Mouse (Mus musculus): ENCODE data around the gene Igfals. TPM values are rescaled to one million over a fixed set of nuclear protein-coding genes. Genes with fewer than 3 reads are reported as not detected.

Igfals gene
- total RNA-seq (2021): 1 to 10 TPM; 8.3 to 8.4 TPM
- long read RNA-seq, experiment 1, transcript Igfals-201 (2 exons, 2,625 nt): major isoform, 18 of 25 reads
- long read RNA-seq, experiment 1, partial matches to known transcripts: 0 of 25 reads
- long read RNA-seq, experiment 1, other reads (novel, unspliced or antisense): 4 of 25 reads
- long read RNA-seq, experiment 2, transcript Igfals-201 (2 exons, 2,625 nt): major isoform, 17 of 19 reads
- long read RNA-seq, experiment 2, partial matches to known transcripts: 0 of 19 reads
- long read RNA-seq, experiment 2, other reads (novel, unspliced or antisense): 0 of 19 reads

DNA sequence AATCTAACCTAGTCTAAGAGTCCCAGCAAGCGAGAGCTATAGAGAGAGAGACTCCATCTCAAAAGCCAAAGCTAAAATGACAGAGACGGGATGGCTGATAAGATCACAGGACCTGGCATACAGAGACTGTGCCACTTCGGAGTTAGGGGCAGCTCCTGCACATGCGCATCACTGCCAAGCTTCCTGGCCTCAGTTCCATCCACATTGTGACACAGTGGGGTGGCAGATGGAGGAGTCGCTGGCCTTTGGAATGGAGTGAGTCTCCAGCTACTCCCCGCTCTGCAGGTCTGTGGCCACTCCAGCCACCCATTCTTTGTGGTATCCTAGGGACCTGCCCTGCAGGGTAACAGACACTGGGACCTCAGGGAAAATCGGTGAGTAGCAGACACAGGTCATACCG is at the start of gene Igfals:
Igfals (plus strand) TSS at position 222 of the 400 bp plus-strand sequence.
- DNase-seq: no peak
- intact Hi-C loops (cut with DNase I): no loop called here

- no peak for DNase-seq
- intact Hi-C loops (cut with DNase I): loop anchor here (1.0 kb wide), 1 partner anchor 72 kb away; no protein-coding TSS in a partner anchor
Measured at GRCm38 (mm10) chr17:24817503-24817902, 48.3 kb upstream of the Igfals start.

DNA sequence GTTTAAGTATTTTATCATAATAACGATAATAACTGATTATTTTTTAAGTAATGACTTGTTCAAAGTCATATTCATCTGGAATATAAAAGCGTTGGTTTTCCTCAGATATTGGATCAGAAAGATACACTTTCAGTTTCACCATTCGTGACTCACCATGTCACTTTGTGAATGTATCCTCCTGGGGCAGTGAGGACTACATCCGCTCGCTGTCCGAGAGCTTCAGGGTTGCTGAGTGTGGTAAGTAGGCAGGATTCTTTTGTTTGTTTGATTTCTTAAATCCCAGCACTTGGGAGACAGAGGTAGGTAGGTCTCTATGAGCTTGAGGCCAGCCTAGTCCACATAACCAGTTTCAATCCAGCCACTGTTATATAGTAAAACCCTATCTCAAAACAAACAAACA is 47.6 kb upstream of the Igfals start:
- intact Hi-C loops (cut with DNase I): no loop called here
- no peak for DNase-seq

- intact Hi-C loops (cut with DNase I): no loop called here
- DNase-seq: no peak
Measured at GRCm38 (mm10) chr17:24819469-24819868, 46.3 kb upstream of the Igfals start.

- DNase-seq: no peak
- intact Hi-C loops (cut with DNase I): no loop called here
Measured at GRCm38 (mm10) chr17:24821351-24822280, 44.2 kb upstream of the Igfals start.

DNA sequence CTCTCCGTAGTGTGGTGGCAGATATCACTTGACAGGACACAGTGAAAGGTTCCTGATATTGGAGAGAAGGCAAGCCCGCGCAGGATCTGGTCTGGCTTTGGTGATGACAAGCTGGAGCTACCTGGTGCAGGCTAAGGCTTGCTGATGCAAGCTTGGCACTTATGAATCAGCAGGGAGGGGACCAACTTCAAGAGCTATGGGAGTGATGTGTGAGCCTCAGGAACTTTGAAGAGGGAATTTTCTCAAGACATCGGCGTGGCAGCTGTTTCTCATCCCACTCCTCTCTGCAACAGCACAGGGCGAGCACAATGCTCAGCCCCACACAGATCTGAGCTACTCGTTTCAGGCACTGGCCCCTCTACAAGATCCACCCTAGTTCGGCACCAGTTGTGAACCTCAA is 26.0 kb upstream of the Igfals start, which contains the start of gene Hagh:
Hagh (plus strand) TSS at position 302 of the 400 bp plus-strand sequence.
- intact Hi-C loops (cut with DNase I): no loop called here

GRCm38 (mm10) chr17:24840341-24840740 is 25.5 kb upstream of the Igfals start:
- no peak for DNase-seq
- intact Hi-C loops (cut with DNase I): no loop called here

More for the DNA sequence above, 26.0 kb upstream of the Igfals start, which contains the start of gene Hagh:
- DNase-seq: no peak

DNA sequence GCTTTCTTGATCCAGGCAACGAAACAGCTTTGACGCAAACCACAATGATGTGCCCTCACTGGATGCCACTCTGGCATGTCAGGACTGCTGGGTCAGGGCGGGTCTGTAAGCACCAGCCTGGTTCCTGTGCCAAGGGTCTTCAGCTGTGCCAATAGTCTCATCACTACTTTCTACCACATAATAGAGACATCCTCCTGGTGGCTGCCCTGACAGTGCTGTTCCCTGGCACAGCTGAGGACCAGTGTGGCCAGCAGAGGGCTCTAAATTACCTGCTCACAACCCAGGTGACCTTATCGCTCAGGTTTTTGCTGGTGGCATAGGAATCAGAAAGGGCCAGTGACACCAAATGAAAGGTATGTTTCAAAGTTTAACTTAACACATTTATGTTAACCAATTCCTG is 24.7 kb upstream of the Igfals start:
- intact Hi-C loops (cut with DNase I): no loop called here
- no peak for DNase-seq

GRCm38 (mm10) chr17:24842631-24843030 is 23.2 kb upstream of the Igfals start:
- intact Hi-C loops (cut with DNase I): no loop called here
- DNase-seq: no peak

DNA sequence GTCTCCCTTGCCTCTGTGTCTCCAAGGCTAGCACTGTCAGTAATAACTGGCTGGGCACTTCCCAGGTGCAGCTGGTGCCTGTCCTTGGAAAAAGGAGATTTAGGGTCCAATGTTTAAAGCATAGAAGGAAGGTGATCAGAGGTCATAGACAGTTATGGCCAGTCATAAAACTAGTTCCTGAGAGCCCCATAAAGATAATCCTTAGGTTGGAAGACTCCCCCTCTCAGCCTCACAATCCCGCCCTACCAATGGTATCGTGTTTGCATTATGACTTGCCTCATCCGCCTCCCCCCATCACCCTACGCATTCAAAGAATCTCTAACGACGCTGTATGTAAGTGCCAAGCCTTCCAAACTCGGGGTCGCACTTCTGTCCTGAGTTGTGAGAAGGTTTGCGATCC is 21.3 kb upstream of the Igfals start:
- no peak for DNase-seq
- intact Hi-C loops (cut with DNase I): no loop called here

DNA sequence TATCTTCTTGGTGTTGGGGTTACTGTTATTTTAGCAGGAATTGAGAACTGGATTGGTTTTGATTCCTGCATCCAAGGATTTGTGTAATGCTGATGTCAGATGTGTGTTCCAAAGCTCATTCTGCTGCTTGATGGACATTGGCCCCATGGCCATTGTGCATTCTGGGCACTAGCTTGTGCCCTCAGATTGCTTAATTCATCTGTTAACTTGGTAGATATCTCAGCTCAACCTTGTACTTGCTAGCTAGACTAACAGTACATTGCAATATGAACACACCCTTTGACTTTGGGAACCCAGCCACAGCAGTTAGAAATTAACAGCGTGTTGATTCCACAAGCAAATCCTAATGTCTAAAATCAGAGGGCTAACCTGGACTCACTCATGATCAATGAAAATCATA is 18.4 kb upstream of the Igfals start:
- intact Hi-C loops (cut with DNase I): no loop called here
- DNase-seq: no peak

- no peak for DNase-seq
- intact Hi-C loops (cut with DNase I): no loop called here
Measured at GRCm38 (mm10) chr17:24848600-24849031, 17.2 kb upstream of the Igfals start.

- intact Hi-C loops (cut with DNase I): no loop called here
- no peak for DNase-seq
Measured at GRCm38 (mm10) chr17:24849733-24850064, 16.1 kb upstream of the Igfals start.

DNA sequence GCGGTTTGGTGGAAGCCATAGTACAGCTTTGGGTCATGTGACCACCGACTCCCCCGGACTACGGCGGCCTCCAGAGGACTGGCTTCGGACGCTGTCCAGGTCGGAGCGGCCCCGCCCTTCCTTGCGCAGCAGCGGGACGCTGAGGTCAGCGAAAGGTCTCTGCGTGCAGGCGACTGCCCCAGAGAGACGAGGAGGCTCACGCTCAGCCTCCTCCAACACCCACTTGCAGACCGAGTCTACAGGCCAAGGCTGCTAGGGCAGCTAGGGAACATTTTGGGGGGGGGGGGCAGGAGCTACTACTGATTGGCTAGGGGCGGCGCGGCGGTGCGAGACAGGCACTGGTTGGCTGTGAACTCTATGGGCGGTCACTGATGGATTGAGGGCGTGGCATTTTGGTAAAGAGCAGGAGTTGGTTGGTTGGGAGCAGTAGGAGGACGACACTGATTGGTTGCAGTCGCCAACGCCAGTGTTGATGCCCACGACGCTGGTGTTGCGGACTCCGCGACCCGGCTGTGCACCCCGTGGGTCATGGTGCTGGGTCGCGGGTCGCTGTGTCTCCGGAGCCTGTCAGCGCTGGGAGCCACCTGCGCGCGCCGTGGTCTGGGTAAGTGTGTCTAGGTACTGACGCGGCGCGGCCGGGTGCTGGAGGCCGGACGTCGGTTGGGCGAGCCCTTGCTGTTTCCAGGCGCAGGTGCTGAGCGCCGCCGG is 15.6 kb upstream of the Igfals start, which contains the start of gene Fahd1:
Fahd1 (minus strand) TSS at position 300 of the 708 bp plus-strand sequence.
- intact Hi-C loops (cut with DNase I): no loop called here
- DNase-seq: peak; percentile 91 to 94

GRCm38 (mm10) chr17:24850773-24851127 is 15.0 kb upstream of the Igfals start:
- intact Hi-C loops (cut with DNase I): no loop called here
- no peak for DNase-seq

DNA sequence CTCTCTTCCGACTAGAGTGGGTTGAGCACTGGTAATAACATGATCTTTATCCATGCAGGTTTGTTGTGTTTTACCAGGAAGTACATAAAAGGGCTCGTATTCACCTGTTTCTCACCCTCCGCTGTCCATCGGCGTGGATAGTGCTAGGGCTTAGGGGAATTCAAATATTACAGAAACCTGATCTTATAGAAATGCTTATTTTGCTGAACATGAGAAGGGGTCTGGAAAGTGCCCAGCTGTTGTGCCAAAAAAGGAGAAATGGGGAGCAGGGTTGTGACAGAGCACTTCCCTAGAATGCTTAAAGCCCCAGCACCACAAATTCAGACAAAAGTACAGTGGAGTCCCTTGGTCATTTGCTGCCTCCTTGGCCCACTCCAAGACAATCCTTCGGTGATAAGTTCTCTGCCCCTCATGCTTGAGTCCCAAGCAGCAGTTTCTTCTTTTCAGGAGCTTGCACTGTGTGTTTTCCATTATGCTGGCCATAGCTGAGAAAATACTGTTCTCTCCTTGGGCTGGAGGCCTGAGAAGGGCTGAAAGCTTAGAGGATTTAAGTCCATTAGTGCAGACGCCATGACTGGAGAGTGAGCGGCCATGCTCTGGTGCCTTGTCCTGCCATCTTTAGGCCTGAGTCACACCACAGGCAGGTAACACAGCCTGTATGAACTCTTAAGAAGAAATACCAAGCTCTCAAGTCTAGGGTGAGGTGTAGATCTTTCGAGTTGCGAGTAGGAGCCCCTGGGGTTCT is 14.2 kb upstream of the Igfals start:
- DNase-seq: no peak
- intact Hi-C loops (cut with DNase I): no loop called here

- DNase-seq: no peak
- intact Hi-C loops (cut with DNase I): no loop called here
Measured at GRCm38 (mm10) chr17:24855838-24856464, 9.8 kb upstream of the Igfals start.

GRCm38 (mm10) chr17:24856589-24856988 is 9.2 kb upstream of the Igfals start:
- no peak for DNase-seq
- intact Hi-C loops (cut with DNase I): no loop called here

- intact Hi-C loops (cut with DNase I): no loop called here
- no peak for DNase-seq
Measured at GRCm38 (mm10) chr17:24857831-24858470, 7.8 kb upstream of the Igfals start.
